Mouse (Mus musculus) MEL-GATA-1-ER (cell line): Measurements from ENCODE around the gene Crabp2.

Source experiments
- DNase-seq: peaks from one replicate; pipeline ENCODE4 v3.0.0-alpha.2; 2012; ENCODE audit warnings: low read depth; ENCODE audit errors: extremely low read depth

Gene Crabp2

DNA sequence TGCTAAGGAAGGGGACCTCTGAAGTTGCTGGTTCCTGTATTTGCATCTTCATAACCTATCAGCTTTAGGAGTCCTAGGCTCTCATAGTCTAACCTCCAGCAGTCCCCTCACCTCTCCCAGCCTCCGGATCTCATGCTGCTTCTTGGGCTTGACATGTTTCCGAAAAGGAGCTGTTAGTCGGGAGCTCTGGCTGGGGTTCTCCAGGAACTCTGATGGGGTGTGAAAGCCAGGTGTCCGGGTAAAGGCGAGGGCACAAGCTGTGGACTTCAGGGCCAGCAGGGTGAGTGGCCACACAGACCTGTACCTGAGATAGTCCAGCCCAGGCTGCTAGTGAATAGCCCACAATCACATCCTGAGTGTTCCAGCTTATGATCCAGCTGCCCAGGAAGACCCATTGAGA, 21.0 kb upstream of the Crabp2 start:
- no peak for DNase-seq

DNA sequence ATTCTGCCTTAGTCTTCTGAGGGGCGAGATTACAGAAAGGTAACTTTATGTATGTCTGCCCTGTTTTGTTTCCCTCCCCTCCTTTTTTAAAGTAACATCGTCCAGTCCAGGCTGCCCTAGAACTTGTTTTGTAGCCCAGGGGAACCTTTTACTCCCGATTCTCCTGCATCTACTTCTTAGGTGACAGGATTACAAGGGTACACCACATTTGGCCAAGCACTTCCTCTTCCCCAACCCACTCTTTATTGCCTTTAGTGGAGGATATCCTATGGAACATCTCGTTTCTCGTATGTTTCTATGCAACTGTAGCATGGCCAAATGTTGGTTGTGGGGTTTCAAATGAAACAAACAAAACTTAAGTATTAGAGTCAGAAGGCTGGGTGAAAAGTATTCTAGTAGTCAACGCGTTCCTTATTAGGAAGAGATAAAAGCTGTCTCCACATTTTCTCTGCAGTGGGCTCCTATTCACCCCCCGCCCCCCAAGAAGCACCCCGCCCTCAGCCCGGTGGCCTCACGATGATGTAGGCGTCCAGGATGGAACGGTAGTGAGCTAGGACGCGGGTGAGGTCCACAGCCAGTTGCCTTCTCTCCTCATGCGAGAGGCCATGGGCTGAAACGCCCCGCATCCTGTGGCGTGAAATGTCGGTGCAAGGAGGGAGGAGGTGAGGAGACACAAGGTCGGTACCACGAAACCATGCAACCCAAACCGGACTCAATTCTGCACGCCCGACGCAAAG, 19.0 kb upstream of the Crabp2 start:
- DNase-seq: peak; percentile 87

DNA sequence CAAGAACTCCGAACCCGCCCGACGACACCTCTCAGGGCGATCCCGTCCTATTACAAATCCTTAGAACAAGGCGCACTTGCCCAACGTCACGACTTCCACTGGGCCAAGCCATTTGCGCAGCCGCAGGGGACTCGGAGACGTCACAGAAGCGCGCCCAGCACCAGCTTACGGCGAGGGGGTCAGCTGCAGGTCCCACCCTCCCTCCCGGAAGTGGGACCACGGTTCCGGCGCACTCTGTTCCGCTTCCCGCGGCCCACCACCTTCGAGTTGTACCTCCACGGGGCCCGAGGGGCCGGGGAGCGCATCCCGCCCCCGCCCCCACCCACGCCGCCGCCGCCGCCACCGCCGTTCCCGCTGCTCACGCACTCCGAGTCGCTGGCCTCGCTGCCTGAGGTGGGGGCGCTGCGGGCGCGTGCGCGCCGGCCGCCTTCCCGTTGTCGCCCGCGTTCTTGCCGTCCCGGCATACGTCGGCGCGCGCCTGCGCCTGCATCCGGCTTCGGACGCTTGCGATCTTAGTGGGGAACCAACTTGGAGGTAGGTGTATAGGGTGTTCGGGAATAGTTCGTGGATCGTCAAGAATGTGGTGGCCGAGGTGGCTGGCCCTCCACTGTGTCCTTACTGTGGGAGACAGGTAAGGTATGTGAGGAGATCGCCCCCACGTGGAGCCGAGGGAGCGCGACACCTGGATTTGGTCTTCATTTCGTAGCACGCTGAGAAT, 18.2 kb upstream of the Crabp2 start, which contains the start of the genes Isg20l2 and Rrnad1:
Gene Isg20l2, plus strand, starts transcription at position 237 of the 718 bp plus-strand sequence.
Gene Rrnad1, minus strand, starts transcription at position 640 of the 718 bp plus-strand sequence.
- DNase-seq: peak; percentile 98

DNA sequence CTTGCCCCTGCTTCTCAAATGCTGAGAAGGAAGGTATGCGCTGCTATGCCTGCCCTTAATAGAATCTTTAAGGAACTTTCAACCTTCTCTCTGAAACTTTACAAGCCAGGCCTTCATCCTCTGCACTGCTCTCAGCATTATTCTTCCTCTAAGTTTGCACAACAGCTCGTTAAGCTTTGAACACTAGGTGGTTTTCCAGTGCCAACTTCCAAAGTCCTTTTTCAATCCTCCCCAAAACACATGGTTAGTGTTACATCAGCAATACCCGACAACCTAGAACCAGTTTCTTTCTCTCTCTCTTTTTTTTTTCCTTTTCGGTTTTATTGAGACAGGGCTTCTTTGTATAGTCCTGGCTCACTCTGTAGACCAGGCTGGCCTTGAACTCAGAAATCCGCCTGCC, 14.4 kb upstream of the Crabp2 start:
- no peak for DNase-seq

DNA sequence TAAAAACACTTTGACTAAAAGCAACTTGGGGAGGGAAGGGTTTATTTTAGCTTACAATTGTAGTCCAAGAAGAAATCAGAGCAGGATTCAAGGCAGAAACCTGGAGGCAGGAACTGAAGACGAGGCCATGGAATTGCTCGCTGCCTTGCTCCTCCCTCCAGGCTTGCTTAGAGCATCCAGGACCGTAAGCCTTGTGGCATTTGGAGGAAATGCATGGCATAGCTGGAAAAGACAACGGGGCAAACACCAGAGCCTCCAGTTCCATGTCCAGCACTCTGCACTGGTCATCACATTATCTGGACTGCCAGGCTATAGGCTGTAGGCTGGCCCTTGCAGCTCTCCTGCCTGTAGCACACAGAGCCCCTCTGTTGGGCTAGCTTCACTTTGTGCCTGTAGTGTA, 14.0 kb upstream of the Crabp2 start:
- no peak for DNase-seq

DNA sequence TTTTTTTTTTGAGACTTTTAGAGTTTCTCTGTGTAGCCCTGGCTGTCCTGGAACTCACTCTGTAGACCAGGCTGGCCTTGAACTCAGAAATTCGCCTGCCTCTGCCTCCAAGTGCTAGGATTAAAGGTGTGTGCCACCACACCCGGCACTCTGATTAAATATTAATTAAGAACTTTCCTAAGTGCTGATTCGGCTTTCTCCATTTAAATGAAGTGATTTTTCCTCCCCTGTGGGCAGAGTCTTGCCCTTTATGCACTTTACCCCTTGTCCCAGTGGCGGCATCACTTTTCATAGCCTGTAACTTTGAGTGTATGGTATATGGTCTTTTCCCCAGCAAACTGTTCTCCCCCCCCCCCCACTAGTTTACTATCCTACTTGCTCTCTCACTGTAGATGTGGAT, 13.3 kb upstream of the Crabp2 start:
- no peak for DNase-seq

DNA sequence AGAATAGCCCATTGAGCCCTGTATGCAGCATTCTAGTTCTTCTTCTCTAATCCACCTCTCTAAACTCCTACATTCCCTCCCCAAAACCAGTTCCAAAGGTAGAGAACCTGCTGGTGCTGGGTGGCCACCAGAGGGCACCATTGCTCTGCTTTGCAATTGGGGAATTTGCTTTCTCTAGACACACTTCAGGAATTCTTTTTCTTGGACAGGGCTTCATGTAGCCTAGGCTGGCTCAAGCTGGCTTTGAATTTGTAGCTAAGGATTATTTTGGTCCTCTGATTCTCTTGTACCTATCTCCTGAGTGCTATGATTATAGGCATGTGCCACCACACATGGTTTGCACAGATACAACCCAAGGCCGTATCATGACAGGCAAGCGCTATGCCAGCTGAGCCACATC, 12.7 kb upstream of the Crabp2 start:
- peak; percentile 57 for DNase-seq

DNA sequence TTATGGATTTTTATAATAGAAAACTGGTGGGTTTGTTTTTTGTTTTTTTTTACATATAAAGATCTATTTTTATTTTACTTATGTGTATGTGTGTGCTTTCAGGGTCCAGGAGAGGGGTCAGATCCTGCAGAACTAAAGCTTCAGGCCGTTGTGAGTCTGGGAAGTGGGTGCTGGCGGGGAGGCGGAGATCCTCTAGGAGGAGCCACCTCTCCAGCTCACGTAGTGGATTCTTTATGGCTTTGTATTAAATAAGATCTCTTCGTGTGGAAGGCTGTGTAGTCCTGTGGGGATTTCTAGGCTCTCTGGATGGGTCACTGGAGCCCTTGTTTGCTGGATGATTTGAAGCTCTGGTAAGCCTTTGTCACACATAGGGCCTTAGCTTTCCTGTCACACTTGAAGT, 7.9 kb upstream of the Crabp2 start:
- no peak for DNase-seq

DNA sequence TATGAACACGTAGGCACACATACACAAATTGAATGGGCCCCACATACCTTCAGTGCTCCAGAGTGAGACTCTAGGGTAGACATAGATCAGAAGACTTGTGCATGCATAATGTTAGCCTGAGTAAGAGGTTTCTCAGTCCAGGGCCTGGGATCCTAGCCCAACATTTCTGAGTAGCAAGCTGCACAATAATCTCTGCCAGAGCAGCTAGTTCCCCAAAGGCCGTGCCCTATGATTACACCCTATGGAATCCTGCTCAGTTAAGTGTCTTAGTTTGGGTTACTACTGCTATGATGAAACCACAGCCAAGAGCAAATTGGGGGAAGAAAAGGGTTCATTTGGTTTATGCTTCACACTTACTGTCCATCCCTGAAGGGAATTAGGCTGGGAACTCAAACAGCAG, 6.0 kb upstream of the Crabp2 start:
- DNase-seq: no peak

DNA sequence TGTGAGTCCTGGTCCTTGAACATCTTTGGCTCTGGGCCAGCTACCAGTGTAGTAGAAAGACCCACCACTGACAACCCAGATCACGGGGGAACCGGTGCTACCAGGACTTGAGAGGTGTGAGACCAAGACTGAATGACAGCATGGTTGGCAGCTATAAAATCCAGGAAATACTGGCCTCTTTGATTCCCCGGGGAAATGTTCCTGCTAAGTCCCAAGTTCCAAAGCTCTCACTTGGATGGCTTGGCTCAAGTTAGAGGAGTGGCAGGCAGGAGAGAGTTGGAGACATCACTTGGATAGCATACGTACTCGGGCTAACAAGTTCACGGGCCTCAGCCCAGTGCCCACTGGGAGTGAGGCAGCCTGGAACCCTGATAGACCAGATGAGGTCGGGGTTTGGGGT, 4.9 kb upstream of the Crabp2 start:
- no peak for DNase-seq

DNA sequence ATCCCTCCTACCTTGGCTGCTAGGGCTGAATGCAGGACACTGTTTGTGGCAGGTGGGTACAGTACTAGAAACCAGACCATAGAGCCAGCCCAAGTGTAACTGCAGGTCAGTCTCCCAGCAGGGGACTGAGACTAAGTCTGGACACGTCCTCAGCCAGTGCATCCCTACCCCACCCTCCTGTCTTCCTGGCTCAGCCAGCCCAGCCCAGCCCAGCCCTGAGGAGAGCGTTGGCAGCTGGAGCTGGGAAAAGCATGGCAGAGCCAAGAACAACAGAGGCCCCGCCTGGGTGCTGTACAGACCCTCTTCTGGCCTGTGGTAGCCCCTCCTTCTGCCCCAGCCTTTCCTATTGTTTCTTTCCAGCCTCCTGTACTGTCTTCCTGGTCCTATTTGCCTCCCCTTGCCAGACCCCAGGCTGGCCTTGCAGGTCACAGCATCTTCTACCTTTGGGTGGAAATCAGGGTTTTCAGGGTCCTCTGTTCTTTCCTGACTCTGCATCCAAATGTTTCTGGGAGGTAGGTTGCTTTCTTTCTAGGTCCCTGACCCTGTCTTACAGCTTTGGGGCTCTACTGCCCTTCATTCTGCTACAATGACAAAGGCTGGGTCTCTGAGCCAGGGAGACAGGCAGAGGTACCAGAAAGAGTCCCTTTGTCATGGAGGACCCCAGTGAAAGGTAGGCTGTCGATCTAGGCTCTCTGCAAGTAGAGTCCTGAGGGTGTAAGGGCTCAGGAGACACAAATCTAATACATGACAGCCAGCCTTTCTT, 3.4 kb upstream of the Crabp2 start:
- no peak for DNase-seq

DNA sequence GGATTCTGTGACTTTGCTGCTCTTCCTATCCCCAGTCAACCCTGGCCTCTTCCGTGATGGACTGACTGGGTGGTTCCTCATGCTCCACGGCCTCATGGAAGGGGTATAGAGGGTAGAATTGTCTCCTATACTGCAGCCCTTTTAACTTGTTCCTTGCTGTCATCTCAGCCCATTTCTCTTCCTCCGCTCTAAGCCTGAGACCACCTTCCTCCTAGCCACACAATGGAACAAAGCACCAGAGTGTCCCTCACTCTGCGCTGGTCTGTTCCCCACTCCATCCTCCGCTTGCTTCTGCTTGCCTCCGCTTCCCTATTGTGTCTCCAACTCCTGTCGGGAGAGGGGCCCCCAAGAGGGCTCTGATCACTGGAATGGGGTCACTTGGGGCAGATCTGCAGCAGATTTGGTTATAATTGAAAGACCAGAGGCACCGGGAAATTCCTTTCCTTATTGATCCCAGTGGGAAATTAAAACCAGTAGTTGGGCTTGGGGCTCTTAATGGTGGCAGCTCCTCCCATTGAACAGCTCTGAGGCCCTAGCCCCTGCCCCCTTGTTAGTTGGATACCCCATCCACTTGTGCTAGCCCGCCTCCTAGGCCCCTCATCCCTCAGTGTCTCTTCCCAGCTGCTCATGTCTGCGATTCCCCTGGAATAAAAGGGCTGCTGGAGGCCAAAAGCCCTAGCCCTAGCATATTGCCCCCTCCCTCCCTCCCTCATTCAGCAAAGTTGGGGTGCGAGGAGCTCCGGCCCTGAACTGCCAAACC, 2.5 kb upstream of the Crabp2 start:
- no peak for DNase-seq

DNA sequence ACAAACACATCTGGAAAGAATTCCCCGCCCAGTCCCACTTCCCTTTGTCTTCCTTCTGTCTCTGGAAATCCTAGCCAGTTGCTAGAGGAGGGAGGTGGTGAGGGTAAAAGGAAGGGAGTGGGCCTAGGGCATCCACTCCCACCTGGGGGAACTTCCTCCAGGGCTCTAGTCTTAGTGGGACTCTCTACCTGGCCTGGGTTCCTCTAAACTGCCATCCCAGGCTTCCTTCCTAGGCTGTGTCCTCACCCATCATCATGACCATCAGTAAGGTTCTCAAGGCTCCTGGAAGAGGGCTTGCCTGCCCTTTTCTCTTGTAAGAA, 2.0 kb upstream of the Crabp2 start:
- no peak for DNase-seq

DNA sequence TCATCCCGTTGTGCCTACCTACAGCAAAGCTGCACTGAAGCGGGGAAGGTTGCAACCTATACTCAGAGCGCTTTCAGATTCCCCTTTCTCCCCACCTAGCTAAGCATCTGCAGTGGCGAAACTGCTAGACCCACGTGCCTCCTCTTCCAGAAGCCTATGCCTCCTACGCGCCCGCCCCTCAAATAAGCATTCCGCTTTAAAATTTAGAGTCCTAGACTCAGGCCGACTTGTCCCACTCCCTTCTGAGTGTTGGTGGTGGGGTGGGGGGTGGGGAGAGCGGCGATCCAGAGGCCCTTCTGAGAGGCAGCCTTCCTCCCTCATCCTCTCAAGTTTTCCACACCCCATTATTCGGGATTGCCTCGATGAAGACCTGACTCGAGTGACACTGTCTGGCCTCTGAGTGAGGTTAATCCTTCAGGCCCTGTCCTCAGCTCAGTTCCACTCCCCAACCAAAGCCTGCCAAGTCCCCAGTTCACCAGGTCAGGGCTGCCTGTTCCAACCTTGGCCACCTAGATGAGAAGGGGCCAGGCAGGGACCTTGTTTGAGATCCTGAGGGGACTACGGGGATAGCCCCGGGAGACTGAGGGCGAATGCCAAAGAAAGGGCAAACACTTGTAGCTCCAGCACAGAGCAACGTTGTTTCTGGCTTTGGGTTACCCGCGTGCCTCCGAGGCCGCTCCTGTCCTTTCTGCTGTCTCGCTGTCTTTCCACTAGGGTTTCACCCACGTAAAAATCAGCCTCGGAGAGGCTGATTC, 1.2 kb upstream of the Crabp2 start:
- no peak for DNase-seq

DNA sequence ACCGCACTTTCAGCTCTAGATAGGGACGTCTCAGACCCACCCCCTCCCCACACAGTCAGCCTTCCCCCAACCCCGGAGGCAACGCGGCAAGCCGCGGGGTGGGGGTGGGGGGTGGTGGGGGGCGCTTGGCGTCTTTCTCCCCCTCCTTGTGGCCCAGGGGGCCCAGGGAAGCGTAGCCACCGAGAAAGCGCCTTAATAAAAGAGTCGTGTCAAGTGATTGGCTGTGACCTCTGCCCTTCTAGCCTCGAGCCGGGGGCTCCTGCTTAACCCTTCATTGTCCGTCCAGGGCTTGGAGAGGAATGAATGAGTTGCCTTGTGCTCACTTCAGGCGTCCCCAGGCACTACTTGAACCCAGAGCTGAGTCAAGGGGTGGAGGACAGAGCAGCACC, 661 bp upstream of the Crabp2 start:
- no peak for DNase-seq

DNA sequence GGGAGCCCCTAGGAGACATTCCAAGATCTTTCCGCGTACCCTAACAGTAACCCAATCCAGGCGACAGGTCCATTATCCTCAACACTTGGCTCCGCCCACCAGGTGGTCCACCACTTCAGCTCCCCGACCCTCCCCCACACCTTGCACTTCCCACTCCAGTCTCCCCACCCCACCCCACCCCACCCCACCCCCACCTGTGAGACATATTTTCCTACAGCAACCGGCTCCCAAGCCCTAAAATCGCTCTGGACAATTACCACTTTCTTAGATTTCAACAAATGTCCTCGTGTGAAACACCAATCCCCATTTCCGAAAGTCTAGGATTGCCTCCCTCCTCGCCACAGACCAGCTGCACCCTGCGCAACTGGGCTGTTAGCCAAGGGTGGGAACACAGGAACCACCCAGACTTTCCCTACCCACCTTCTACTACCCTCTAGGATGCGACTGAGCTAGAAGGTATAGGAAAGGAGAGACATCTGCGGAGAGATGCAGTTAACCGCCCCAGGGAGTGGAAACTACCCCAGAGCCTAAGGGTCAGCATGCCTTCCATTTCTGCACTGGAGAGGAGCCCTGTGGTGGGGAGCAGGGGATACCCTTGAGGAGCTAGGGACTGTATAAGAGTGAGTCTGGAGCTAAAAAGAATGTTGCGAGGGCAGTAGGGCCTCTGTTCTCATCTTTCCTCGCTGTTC, 944 bp downstream of the Crabp2 start:
- DNase-seq: no peak

DNA sequence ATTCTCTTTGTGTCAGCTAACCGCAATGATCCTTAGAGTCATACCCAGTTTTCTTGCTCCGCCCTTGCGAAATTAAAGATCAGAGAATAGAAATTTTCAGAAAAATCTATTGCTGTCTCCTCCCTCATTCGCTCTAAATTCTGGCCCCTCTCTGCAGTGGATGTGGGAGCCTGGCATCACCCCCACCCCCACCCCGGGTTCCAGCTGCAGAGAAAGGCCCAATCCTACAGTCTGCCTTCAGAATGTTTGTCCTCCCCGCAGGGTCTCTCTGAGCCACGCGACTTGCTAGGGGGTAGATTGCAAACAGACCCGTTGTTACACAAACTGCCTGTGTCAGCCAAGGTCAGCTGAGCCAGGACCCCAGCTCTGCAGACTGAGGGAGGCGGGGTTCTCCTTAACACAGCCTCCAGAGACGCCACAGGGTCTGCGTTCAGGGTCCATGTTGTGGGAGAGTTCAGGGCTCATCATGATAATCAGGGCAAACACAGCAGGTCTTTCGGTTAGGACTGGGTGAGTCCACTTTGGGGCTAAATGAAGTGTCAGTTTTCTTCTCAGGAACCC, 1.6 kb downstream of the Crabp2 start:
- no peak for DNase-seq

DNA sequence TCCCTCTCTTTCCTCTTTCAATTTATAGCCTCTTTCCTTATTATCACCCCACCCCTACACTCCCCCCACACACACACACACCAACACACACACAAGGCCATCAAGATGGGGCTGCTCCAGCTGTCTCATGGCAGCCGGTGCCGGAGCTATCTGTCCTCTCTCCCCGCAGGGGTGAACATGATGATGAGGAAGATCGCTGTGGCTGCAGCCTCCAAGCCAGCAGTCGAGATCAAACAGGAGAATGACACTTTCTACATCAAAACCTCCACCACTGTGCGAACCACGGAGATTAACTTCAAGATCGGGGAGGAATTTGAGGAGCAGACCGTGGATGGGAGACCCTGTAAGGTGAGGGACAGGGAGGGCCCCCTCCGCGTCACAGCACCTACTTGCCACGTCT, 3.5 kb downstream of the Crabp2 start:
- no peak for DNase-seq

DNA sequence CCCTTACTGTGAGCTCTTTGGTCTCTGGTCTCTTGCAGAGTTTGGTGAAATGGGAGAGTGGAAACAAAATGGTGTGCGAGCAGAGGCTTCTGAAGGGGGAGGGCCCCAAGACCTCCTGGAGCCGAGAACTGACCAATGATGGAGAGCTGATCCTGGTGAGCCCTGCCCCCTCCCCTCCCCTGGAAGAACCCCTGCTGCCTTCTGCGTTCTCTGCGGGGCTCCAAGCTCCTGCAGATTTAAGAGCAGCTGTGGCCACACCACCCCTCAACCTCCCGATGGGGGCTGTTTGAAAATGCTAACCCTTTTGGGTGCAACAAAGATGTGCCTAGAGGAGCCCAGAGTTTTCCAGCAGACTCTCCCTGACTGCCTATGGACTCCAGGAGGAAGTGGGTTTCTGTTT, 4.0 kb downstream of the Crabp2 start:
- DNase-seq: no peak

DNA sequence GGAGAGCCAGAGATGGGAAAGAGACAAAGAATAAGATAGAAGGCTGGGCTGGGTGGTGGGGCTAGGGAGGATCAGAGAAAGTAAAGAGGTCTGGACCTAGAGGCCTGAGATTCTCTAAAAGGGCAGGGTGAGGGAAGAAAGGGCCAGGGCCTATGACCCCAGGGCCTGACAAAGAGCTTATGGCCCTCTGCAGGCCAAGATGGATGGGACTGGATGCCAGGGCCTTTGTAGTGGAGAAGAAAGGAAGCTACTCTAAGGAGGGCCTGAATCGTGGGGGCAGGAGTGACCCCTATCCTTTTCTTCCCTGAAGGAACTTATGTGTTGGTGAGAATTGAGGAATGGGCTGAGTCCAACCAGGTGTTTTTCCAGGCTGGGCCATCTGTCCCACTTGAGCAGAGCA, 9.6 kb downstream of the Crabp2 start:
- DNase-seq: no peak
